Comparison of ENCODE assay signal across 8 mouse cellular contexts in genomic region chr10:14195778-14196650, GRCm38 (mm10).
DNase-seq lines count a peak whose midpoint lies in the region; ATAC-seq and TF ChIP-seq lines count a peak whose summit lies in the region.

No protein-coding gene starts in this region.

- no peaks in the 10 kb centered on the region for H3K27me3 ChIP-seq in kidney, adult 2 months (replicated peaks; ENCODE audit: control insufficient read depth, insufficient read depth, low read length)
- H3K27me3 ChIP-seq in hindbrain, embryonic 12.5 days = no peaks in the 10 kb centered on the region
- H3K27me3 ChIP-seq in cerebellum, adult 2 months (ENCODE audit: control insufficient read depth, insufficient read depth, low read length) = no peaks in the 10 kb centered on the region

- H3K4me2 ChIP-seq in hindbrain, embryonic 12.5 days (replicated peaks) = no peak overlapping the region

- TF ChIP-seq CTCF in kidney, adult 2 months (conservative IDR thresholded peaks at IDR 0.05; ENCODE audit: insufficient read depth, insufficient read length, low read depth, low read length) = no peak
- TF ChIP-seq CTCF in cerebellum, adult 2 months (IDR thresholded peaks at IDR 0.05; ENCODE audit: borderline replicate concordance, insufficient read depth, low read depth, low read length) = no peak

- 39% methylated on average over 17 of the region's 17 CpGs for whole genome bisulfite sequencing in kidney, adult 2 months
- WGBS in hindbrain, embryonic 12.5 days = 70% methylated on average over 17 of the region's 17 CpGs
- WGBS in cerebellum, adult 2 months = 74% methylated on average over 17 of the region's 17 CpGs

- no peak overlapping the region for H3K4me3 ChIP-seq in kidney, adult 2 months (ENCODE audit: insufficient read depth, low read depth, low read length)
- H3K4me3 ChIP-seq in hindbrain, embryonic 12.5 days = no peak overlapping the region
- H3K4me3 ChIP-seq in cerebellum, adult 2 months (replicated peaks; ENCODE audit: insufficient read depth, low read depth, low read length) = no peak overlapping the region

- peak; percentile 37 for DNase-seq in kidney, adult 2 months
- no peak for DNase-seq in kidney, adult 11 months
- peak; percentile 80 to 91 for DNase-seq in layer of hippocampus, postnatal 14 days (ENCODE audit: low spot score in 2 of 2)
- peak; percentile 74 to 85 for DNase-seq in right cerebral cortex, adult 2 months (ENCODE audit: low spot score in 2 of 2)
- no peak for DNase-seq in cerebellum, adult 2 months
- DNase-seq in urinary bladder, postnatal 10 days (ENCODE audit: low spot score) = no peak

- ATAC-seq in hindbrain, embryonic 12.5 days (ENCODE audit: low FRiP score) = peak; percentile 71
- no peak for ATAC-seq in CD4-positive, CD25-positive, alpha-beta regulatory T cell, adult 4 months

- no peaks in the 10 kb centered on the region for H3K4me1 ChIP-seq in kidney, adult 2 months (ENCODE audit: control insufficient read depth, insufficient read depth, low read length)
- H3K4me1 ChIP-seq in hindbrain, embryonic 12.5 days = peaks cover 8% of the 10 kb centered on the region; the same call in 1 of the 2 replicates
- H3K4me1 ChIP-seq in cerebellum, adult 2 months (ENCODE audit: control insufficient read depth, insufficient read depth, low read length) = peaks cover 5% of the 10 kb centered on the region; the same call in 1 of the 2 replicates

- H3K36me3 ChIP-seq in kidney, adult 2 months (ENCODE audit: control insufficient read depth, insufficient read depth, low read length) = no peaks in the 10 kb centered on the region
- no peaks in the 10 kb centered on the region for H3K36me3 ChIP-seq in hindbrain, embryonic 12.5 days

- H3K27ac ChIP-seq in kidney, adult 2 months (ENCODE audit: insufficient read depth, low read depth, low read length) = no peak overlapping the region
- no peak overlapping the region for H3K27ac ChIP-seq in hindbrain, embryonic 12.5 days
- H3K27ac ChIP-seq in cerebellum, adult 2 months (ENCODE audit: insufficient read depth, low read length) = no peak overlapping the region

- H3K9me3 ChIP-seq in hindbrain, embryonic 12.5 days (replicated peaks) = no peaks in the 10 kb centered on the region

- no peak overlapping the region for H3K9ac ChIP-seq in hindbrain, embryonic 12.5 days

- TF ChIP-seq POLR2A in kidney, adult 2 months (IDR thresholded peaks at IDR 0.05; ENCODE audit: low read depth, low read length) = no peak
- no peak for TF ChIP-seq POLR2A in cerebellum, adult 2 months (IDR thresholded peaks at IDR 0.05; ENCODE audit: borderline replicate concordance, insufficient read depth, low read length)

Comparison
In these comparisons a context has a peak if more than half of its experiments do, and no peak if none do; other contexts are left out.
1. DNase-seq: peak in kidney, adult 2 months (single experiment), layer of hippocampus, postnatal 14 days (2 of 2) and right cerebral cortex, adult 2 months (2 of 2); none in kidney, adult 11 months (single experiment), cerebellum, adult 2 months (0 of 2) and urinary bladder, postnatal 10 days (single experiment).